Mouse (Mus musculus) liver, embryonic 14.5 days (tissue): ENCODE data around the gene Gna12. TPM values are rescaled to one million over a fixed set of nuclear protein-coding genes. Genes with fewer than 3 reads are reported as not detected.

ENCODE experiments used
- ATAC-seq: fragments of 200-750 bp; cut with Nextera tagmentation; 2 replicates; pipeline ENCODE4 v1.8.0; 2017; ENCODE audit warnings: moderate number of reproducible peaks, mild to moderate bottlenecking, moderate library complexity; ENCODE audit not compliant: insufficient read depth
- DNase-seq, 3 experiments: peaks; one replicate each; pipeline ENCODE4 v3.0.0-alpha.2; 2012 to 2013; ENCODE audit warnings: low read depth in 3 of 3, low spot score in 3 of 3
- H3K27ac ChIP-seq: fragments of 300-500 bp; sonication (generic); 2 replicates; pipeline ENCODE4 v1.5.1; 2014; ENCODE audit warnings: moderate library complexity, mild to moderate bottlenecking, control low read depth, inconsistent platforms
- H3K27me3 ChIP-seq: fragments of 300-500 bp; sonication (generic); 2 replicates; pipeline ENCODE4 v1.6.1; 2014; ENCODE audit warnings: mild to moderate bottlenecking, low read length, moderate library complexity; ENCODE audit not compliant: control insufficient read depth, insufficient read depth
- H3K36me3 ChIP-seq: fragments of 300-500 bp; sonication (generic); replicated peaks from 2 replicates; pipeline ENCODE4 v1.6.1; 2014; ENCODE audit warnings: low read depth; ENCODE audit not compliant: control insufficient read depth, insufficient read depth
- H3K4me1 ChIP-seq, 2 experiments: fragments of 200-500 bp in 1 of 2; fragments of 300-500 bp in 1 of 2; sonication (generic) in 1 of 2; replicated peaks; 2 replicates each; pipeline ENCODE4 v1.6.1; 2012 to 2014; ENCODE audit warnings: antibody characterized with exemption in 1 of 2, inconsistent platforms in 1 of 2, low read length in 1 of 2; ENCODE audit not compliant: control insufficient read depth in 2 of 2, insufficient read depth in 2 of 2
- H3K4me2 ChIP-seq: fragments of 300-500 bp; sonication (generic); 2 replicates; pipeline ENCODE4 v1.6.1; 2014; ENCODE audit warnings: low read depth, mild to moderate bottlenecking, control low read depth, moderate library complexity
- H3K4me3 ChIP-seq, 2 experiments: fragments of 200-500 bp in 1 of 2; fragments of 300-500 bp in 1 of 2; sonication (generic) in 1 of 2; 2 replicates each; pipeline ENCODE4 v1.5.1; 2012 to 2014; ENCODE audit warnings: low read depth in 2 of 2, low read length in 2 of 2, mild to moderate bottlenecking in 2 of 2, control low read depth in 1 of 2, inconsistent platforms in 1 of 2, moderate library complexity in 1 of 2; ENCODE audit not compliant: insufficient read depth in 1 of 2
- H3K9ac ChIP-seq: fragments of 300-500 bp; sonication (generic); replicated peaks from 2 replicates; pipeline ENCODE4 v1.6.1; 2014; ENCODE audit warnings: mild to moderate bottlenecking, control low read depth, moderate library complexity
- H3K9me3 ChIP-seq: fragments of 300-500 bp; sonication (generic); 2 replicates; pipeline ENCODE4 v1.6.1; 2016; ENCODE audit warnings: low read length, mixed read lengths; ENCODE audit not compliant: control insufficient read depth
- CTCF ChIP-seq: IDR thresholded peaks from 2 replicates; pipeline ENCODE4 v1.5.1; 2016; ENCODE audit warnings: antibody characterized with exemption, low read depth, control low read depth
- EP300 ChIP-seq: IDR thresholded peaks from 2 replicates; pipeline ENCODE4 v1.6.1; 2016; ENCODE audit warnings: antibody characterized with exemption, low read depth
- WGBS: fragments of 180-500 bp; shearing (Covaris S2); extraction: QIAGEN DNeasy Blood & Tissue Kit; methylation state at CpG from one replicate; pipeline ENCODE4 v1.1.7; 2014; ENCODE audit not compliant: insufficient replicate concordance; 5-methylcytosine and 5-hydroxymethylcytosine counted together
- polyA plus RNA-seq, 2 experiments: library from polyadenylated mRNA; depleted of rRNA in 1 of 2; stranded (reverse) in 1 of 2; unstranded in 1 of 2; fragments of >200 nt; fragmentation: Nextera tagmentation in 1 of 2; extraction: Ambion mirVana in 1 of 2; gene quantifications; 2 replicates each; pipeline versions ENCODE4 v1.2.1 to v1.2.3; 2012 to 2014

Gna12 gene
- polyA plus RNA-seq, 2 experiments: 5.4 to 14.2 TPM

DNA sequence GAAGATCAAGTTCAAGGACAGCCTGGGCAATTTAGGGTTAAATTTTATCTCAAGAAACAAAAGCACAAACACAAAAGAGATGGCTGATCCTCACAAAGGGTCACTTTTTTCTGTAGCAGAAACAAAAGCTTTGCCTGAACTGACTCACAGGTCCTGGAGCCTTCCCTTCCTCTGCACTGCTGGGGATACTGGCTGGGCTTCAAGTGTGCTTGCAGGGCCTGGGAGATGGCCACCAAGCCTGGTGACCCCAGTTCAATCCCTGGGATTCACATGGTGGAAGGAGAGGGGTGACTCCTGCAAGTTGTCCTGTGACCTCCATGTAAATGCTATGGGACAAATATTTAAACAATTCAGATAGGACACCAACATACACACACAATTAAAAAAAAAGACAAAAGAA lies 40.7 kb downstream of the Gna12 start:
- ATAC-seq: no peak
- no peak for DNase-seq
- peaks cover 2% of the 10 kb centered on the region; the same call in 1 of the 2 replicates for H3K36me3 ChIP-seq
- no peak overlapping the region for H3K9ac ChIP-seq
- H3K27me3 ChIP-seq: no peaks in the 10 kb centered on the region
- H3K4me1 ChIP-seq: peaks cover 25 to 40% of the 10 kb centered on the region in 2 experiments
- H3K27ac ChIP-seq: no peak overlapping the region
- no peak overlapping the region for H3K4me2 ChIP-seq
- TF ChIP-seq EP300 (no peak), CTCF (no peak)
- H3K4me3 ChIP-seq: no peak overlapping the region
- no peaks in the 10 kb centered on the region for H3K9me3 ChIP-seq

DNA sequence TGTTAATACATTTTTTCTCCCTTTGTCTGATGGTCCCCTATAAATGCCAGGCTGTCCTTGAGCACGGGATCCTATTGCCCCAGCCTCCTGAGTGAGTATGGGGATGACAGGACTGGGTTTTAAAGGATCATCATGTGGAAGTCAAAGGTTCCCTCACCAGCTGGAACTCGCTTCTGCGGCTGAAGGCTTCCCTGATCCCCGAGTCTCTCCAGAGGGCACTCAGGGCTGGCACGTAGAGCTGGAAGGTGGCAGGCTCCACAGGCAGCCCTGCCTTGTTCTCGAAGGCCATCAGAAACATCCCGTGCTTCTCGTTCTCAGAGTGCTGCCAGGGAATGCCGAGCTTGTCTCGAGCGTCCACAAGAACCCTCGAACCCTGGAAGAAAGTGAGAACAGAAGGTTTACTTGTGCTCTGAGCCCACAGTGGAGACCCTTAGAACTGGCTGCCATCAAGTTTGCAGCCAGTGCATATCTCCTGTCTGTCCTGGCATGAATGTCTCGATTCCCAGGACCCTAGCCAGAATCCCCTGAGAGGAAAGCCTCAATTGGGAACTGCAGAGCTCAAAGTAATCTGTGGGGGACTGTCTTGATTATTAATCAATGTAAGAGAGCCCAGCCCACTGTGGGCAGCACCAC lies 44.9 kb downstream of the Gna12 start:
- Histone ChIP-seq H3K9ac (no peak overlapping the region; the same call in 1 of the 2 replicates), H3K4me3 (no peak overlapping the region), H3K4me1 (peaks cover 3 to 10% of the 10 kb centered on the region in 2 experiments; a peak in 3 of 4 replicates), H3K27ac (no peak overlapping the region), H3K4me2 (no peak overlapping the region), H3K27me3 (no peaks in the 10 kb centered on the region), H3K36me3 (peaks cover 4% of the 10 kb centered on the region), H3K9me3 (no peaks in the 10 kb centered on the region)
- DNase-seq: no peak
- 78% methylated on average over 13 of the region's 13 CpGs for WGBS
- ATAC-seq: no peak
- TF ChIP-seq CTCF (no peak), EP300 (no peak)

- H3K36me3 ChIP-seq: peaks cover 4% of the 10 kb centered on the region
- no peak overlapping the region for H3K9ac ChIP-seq
- H3K27me3 ChIP-seq: no peaks in the 10 kb centered on the region
- DNase-seq (no peak), ATAC-seq (no peak)
- H3K27ac ChIP-seq: no peak overlapping the region
- WGBS: 64% methylated on average over 6 of the region's 6 CpGs
- H3K4me2 ChIP-seq: no peak overlapping the region
- no peaks in the 10 kb centered on the region for H3K9me3 ChIP-seq
- peaks cover 0 to 6% of the 10 kb centered on the region in 2 experiments; a peak in 2 of 4 replicates for H3K4me1 ChIP-seq
- H3K4me3 ChIP-seq: no peak overlapping the region
- no peak for TF ChIP-seq CTCF
- no peak for TF ChIP-seq EP300
These were observed 45.9 kb downstream of the Gna12 start for GRCm38 (mm10) chr5:140784288-140784687.

- H3K27me3 ChIP-seq: no peaks in the 10 kb centered on the region
- no peak overlapping the region for H3K27ac ChIP-seq
- H3K9ac ChIP-seq: no peak overlapping the region
- H3K4me3 ChIP-seq: no peak overlapping the region
- H3K9me3 ChIP-seq: no peaks in the 10 kb centered on the region
- H3K4me1 ChIP-seq: peaks cover 0 to 5% of the 10 kb centered on the region in 2 experiments; a peak in 1 of 4 replicates
- no peak for ATAC-seq
- peaks cover 4% of the 10 kb centered on the region for H3K36me3 ChIP-seq
- H3K4me2 ChIP-seq: no peak overlapping the region
- 78% methylated on average over 4 of the region's 4 CpGs for WGBS
- peak; percentile 47 for TF ChIP-seq CTCF
- TF ChIP-seq EP300: no peak
- DNase-seq: no peak
These were observed 46.7 kb downstream of the Gna12 start for GRCm38 (mm10) chr5:140783577-140783976.

- ATAC-seq: no peak
- Histone ChIP-seq H3K36me3 (peaks cover 4% of the 10 kb centered on the region), H3K4me1 (peaks cover 0 to 5% of the 10 kb centered on the region in 2 experiments; a peak in 1 of 4 replicates), H3K27ac (no peak overlapping the region), H3K9me3 (no peaks in the 10 kb centered on the region), H3K9ac (no peak overlapping the region), H3K4me2 (no peak overlapping the region), H3K27me3 (no peaks in the 10 kb centered on the region), H3K4me3 (no peak overlapping the region)
- DNase-seq: no peak
- 60% methylated on average over 8 of the region's 8 CpGs for WGBS
- TF ChIP-seq CTCF (no peak), EP300 (no peak)
These were observed 48.2 kb downstream of the Gna12 start for GRCm38 (mm10) chr5:140781886-140782572.
